Mouse (Mus musculus): ENCODE results near the gene Macrod1.

- peak; percentile 29; the same call in 1 of the 2 replicates for TF ChIP-seq CTCF (IDR thresholded peaks at IDR 0.05; ENCODE audit: extremely low read depth, insufficient read depth, insufficient read length, insufficient replicate concordance)
- peak; percentile 94 for TF ChIP-seq POLR2A (IDR thresholded peaks at IDR 0.05; ENCODE audit: low read depth, low read length)
Observed at GRCm38 (mm10) chr19:7039841-7040636, 16.6 kb upstream of the Macrod1 start, which contains the start of gene Stip1.

Measured in spleen, adult 2 months (tissue).